Mouse (Mus musculus) urinary bladder, adult 18-20 months (tissue): Measurements from ENCODE around the gene Klhl29.
A peak's percentile ranks its signal among the peaks of the same experiment; 100 is the strongest.

ENCODE experiments used
- DNase-seq, 2 experiments: peaks; one replicate each; pipeline ENCODE4 v3.0.0; 2022; ENCODE audit warnings: low spot score in 2 of 2, mixed read lengths in 2 of 2

Gene Klhl29

DNA sequence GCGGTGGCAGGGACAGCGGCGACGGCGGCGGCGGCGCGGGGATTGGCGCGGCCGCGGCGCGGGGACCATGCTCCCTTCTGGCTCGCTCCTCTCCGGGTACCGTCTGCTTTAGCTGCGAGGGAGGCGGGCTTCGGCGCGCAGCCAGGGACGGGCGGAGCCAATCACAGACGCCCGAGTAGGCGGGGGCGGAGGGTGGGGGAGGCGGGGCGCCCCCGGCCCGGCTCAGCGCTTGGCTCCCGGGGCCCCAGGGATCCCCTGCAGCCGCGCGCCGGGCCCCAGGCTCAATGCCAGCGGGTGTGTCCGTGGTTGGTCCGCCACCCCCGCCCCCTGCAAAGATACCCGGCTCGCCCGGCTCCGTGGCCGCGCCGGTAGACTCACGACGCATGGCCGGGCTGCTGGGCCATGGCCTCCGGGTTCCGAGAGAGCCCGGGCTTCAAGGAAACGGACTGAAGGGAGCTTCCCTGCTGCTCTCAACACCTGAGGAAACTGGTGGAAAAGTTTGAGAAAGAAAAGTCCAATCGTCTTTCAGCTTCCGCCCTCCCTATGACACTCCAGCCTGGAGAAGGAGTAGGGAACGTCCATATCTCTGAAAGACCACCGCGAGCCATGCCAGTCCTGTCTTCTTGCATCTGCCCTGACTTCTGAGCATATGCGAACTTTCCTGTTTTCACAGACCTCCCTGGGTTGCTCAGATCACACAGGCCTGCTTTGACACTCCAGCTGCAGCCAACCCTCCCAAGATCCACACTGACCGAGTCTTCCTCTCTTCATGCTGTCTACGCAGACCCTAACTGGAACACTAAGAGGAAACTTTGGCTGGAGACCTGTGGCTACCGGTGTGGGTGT is at the start of gene Klhl29:
Gene Klhl29, minus strand, starts transcription at position 67 of the 846 bp plus-strand sequence.
- peak; percentile 57 to 69 for DNase-seq

DNA sequence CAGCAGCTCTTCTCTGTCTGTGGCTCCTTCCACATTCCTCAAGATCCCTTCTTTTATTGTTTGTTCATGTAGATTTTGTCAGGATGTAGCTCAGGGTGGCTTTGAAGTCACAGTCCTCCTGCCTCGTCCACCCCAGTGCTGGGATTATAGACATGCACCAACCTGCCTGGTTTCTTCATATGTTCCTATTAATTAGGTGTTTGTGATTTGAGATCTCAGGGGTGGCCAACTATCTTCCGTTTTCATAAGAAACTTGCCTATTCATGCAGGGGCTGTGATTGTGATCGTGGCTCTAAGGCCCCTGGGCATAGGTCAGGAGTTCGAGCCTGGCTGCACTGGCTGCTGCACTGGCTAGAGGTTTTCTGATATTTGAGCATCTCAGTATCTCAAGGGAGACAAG is 49.8 kb upstream of the Klhl29 start:
- no peak for DNase-seq

DNA sequence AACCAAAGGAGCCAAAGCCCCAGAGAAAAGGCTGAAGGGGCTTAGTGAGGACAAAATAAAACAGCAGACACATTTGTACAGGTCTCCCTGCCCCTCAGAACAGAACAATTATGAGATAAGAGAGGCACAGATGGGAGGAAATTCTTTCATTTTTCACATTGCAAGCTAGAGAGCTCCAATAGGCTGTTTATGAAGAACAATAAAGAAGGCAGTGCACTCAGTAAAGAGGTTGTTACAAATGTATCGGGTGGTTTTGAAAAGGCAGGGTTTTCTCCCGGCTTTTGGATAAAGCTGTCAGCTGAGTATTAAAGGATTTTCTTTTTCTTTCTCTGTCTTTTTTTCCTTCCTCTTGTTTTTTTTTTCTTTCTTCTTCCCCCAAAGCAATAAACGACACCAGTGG is 40.3 kb upstream of the Klhl29 start:
- DNase-seq = no peak

DNA sequence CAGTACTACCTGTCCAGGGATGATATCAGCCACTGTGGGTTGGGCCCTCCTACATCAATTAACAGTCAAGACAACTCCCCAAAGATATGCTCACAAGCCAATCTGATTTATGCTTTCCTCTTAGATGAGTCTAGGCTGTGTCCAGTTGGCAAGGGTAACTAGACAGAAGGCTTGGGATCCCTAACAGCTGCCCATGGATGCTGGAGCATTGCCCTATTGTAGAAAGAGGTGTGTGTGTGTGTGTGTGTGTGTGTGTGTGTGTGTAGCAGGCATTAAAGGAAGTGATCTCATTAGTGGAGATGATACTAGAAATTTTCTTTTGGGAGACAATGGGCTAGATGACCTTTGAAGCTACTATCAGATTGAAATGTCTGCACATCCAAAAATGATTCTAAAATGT is 38.5 kb upstream of the Klhl29 start:
- DNase-seq = no peak

DNA sequence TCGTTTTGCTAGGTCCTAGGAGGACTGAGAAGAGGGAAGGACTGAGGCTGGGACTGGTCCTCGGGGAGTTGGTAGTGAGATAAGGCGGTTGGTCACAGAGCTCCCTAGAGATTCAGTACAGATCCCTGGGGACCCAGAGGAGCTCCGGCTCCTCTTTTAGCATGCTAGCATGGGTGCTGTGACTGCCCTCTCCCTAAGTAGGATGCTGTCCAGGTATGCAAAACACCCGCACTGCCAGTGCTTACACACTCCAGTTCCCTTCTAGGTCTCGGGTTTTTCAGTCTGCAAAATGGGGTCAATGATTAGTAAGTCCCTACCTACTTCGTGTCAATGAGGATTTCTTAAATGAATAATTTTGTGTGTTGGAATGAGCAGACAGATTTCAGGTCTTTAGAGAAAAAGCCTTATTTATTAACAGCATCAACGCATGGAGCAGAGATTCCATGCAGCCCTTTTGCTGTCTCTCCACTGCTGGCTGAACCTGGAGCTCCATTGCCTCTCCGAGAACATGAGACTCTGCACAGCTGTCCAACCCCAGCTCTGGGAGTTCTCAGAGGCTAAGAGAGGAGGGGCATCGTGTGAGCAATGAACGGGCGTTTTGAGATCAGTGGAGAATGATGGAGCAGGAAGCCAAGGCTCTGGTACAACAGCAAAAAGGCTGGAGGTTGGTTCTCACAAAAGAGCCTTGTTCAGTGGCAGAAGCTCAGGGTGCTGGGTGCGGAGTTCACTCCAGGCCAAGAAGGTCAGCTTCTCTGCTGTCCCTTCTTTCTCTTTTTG is 36.5 kb upstream of the Klhl29 start:
- no peak for DNase-seq

DNA sequence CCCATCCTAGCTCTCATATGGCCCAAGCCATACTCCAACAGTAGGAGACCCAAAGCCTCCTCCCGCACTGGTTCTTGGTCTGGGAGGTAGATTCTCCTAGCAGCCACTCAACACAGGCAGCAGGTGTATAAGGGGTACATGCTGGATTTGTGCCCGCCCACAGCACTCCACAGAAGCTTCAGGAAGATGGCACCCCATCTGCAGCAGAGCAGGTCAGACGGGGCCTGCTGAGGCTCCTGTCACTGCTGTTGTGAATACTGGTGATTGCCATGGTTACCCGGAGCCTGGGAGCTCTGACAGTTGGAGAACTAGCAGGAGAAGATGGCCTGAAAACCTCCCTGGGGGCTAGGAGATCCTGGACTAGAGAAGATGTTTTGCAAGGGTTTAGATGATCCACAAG is 35.9 kb upstream of the Klhl29 start:
- DNase-seq = no peak

DNA sequence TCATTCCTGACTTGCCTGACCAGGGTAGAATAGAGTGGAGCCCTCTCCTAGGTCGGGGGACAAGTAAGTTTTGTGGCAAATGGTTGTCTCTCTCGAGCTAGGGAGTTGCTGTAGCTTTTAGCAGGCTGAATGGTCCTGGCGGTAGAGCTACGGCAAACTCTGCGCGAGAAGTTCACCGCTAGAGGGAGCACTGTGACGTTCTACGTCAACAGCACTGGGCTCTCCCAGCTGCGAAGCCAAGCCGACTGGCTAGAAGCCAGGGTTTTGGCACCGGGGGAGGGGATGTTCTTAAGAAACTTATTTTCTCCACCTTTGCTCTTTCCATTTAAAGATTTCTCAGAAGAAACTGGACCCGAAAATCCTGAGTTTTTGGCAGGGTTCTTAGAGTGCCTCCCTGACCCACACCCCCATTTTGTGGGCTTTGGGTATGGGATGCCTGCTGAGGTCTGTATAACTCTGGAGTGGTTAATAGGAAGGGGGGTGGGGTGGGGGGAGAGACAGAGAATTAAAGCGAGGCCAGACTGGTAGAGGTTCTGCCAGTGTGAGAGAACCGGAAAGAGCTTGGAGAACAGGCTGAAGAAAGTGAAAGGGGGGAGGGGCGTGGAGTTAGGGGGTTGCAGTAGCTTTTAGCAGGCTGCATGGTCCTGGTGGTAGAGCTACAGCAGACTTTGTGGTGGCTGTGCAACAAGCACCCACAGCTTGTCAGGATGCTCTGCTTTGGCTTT is 35.1 kb upstream of the Klhl29 start:
- DNase-seq = peak; percentile 47 to 50

DNA sequence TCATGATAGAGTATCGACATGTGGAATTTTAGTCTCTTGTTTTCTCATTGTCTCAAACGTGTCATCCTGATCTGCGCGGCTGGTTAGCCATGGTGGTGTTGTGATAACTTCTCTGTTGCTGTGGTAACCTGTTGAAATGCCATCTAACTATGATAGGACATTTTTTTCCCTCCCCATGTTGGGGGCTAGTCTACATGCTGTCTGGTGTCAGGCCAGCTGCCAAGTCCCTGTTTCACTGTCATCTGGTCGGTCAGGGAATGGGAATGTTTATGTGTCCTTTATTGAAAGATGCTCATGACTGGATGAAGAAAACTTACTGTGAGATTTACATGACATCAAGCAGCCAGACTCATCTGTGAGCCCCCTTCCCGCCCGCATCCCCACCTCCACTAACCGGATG is 31.7 kb upstream of the Klhl29 start:
- DNase-seq = no peak

DNA sequence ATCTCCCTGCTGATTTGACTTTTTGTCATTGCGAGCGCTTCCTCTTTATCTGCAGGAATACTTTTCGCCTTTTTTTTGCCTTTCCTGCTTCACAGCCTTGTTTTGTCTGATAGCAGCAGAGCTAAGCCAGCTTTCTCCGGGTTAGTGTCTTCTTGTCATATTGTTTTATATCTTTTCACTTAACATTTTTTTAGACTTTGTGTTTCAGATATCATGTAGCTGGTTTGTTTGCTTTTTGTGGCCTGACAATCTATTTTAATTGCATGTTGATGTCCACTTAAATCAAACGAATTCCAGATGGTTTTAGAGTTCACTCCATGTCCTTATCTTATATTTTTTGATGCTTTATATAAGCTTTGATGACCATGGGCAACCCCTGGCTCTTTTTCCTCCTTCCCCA is 21.9 kb upstream of the Klhl29 start:
- DNase-seq = no peak

DNA sequence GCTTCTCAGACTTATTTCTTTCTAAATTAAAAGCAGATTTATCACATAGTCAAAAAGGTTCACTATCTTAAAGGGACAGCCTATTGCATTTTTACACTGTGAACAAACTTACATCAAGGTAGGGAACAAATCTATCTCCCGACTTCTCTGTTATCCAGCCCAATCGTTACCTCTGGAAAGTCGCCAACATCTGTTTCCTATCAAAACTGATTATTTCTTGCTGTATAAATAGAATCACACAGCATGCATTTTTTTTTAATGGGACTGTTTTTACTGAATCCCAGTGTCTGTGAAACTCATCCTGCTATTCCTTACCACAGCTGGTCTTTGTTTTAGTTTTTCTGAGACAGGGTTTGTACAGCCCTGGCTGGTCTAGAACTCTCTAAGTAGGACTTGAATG is 19.7 kb upstream of the Klhl29 start:
- no peak for DNase-seq

DNA sequence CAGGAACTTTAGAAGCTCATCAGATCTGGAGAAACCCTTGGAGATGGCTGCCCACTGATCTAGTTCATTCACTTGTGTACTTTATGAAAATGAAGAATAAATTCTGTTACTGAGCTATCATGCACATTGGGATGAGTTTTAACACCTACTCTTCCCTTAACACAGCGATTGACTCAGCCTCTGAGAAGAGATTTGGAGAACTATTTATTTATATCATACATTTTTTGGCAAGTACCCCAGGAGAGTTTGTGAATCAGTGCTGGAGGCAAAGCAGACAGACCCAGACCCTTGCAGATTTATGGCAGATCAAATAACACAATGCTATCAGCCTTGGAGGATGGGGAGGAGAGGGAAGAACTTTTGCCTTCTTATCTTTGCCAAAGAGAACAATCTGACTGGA is 11.6 kb upstream of the Klhl29 start:
- DNase-seq = no peak

DNA sequence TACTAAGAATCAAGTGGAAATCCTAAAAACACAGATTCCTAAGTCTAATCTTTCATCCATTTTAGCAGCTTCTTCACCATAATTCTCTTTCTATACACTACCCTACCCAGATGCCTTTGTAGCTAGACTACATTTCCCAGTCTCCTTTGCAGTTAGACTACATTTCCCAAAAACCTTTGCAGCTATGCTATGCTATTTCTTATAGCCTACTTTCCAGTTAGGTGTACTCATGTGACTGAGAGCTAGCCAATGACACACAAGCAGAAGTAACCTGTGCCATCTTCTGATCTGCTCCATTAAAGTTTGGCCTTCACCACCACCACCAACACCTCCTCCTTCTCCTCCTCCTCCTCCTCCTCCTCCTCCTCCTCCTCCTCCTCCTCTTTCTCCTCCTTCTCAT is 11.2 kb upstream of the Klhl29 start:
- DNase-seq = no peak

DNA sequence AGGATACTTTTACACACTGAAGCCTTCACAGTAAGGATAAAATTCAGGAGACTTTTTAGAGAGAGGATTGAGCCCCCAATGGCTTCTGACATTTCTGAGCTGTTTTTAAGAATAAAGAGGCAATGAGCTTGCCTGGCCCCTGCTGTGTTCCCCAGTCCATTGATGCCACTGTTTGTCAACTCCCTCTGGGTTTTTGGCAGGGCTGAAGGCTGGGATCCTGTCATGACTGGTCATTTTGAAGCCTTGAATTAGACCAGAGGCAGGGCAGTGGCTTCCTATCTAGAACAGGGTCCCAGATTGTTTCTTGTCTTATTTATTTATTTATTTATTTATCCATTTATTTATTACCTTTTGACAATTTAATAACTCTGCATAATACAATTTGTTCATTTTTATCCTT is 6.2 kb upstream of the Klhl29 start:
- DNase-seq = no peak

DNA sequence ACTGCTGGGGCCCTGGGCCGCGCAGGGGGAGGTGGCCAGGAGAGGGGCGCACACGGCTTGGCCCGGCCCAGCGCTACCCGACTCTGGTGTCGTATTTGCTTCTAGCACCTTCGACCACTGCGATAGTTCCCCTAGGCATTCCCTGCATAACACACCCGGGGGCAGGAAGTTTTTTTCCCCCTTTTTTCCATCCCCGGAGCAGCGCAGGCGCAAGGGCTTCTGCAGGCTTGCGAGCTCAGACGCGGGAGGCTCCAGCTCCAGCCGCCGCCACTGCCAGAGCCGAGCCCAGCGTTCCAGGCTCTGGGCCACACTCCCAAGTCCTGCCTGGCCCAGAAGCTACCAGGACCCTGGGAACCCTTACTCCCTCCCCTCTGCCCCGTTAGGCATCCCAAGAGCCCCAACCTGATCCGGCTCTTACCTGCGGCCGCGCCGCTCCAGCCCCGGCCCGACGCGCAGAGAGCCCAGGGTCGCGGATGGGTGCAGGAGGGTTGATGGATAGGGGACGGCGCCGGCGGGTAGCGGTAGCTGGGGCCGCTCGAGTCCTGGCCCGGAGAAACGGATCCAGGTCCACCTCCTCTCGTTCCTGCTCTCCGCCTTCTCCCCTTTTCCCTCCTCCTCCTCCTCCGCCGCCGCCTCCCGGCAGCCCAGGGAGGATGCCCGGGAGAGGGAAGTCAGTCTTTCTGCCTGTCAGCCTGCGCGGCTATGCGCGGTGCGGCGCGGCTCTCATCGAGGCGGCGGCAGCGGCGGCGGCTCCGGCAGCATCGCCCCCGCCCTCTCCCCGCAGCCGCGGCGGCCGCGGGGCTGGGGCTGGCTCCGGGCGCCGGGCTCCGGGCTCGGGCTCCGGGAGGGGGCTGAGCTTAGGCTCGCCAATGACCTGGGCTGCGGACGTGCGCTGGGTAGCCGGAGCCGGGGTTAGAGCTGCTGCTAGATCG is 532 bp downstream of the Klhl29 start:
- DNase-seq = peak in 1 of 2 experiments; percentile 29

DNA sequence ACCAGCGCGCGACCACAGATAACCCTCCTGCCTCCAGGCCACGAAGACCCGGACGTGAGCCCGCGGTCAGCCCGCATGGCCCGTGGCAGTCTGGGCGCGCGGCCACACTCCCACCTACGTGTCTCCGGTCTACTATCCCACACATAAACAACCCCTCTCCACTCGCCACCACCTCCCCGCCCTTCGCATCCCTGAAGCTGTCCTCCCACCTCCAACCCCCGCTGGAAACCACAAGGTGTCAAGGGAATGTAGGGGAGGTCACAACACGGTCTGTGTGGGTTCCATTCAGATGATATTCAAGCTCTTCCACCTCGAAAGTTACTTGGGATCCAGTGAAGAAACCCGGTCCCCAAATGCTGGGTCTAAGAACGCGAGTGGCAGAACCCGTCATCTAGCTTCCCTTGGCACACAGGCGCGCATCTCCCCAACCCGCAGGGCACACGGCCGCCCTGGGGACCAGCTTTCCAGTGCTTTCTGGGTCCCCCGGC is 1.2 kb downstream of the Klhl29 start:
- DNase-seq = no peak

DNA sequence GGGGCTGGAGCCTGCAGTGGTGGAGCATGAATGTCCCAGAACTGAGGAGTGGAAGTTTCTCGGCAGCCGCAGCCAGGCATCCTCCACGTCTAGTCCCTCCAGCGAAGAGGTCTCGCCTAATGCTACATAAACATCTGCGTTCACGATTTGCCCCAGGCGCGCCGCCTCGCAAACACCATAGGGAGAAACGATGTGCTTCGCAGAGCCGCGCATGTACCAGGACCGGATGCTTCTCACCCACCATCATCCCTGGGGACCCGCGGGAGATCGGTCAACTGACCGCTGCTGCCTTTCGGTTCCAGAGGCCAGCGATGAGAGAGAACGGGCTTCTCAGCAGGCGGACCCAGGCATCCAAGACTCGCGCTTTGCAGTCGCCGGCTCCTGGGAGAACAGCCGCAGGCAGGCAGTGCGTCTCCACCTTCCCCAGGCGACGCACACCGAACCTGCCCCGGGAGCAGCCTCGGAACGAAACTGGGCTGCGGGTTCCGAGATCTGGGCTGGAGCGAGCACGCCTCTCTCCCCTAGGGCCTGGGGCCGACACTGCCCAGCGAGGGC is 1.8 kb downstream of the Klhl29 start:
- DNase-seq = peak in 1 of 2 experiments; percentile 38

DNA sequence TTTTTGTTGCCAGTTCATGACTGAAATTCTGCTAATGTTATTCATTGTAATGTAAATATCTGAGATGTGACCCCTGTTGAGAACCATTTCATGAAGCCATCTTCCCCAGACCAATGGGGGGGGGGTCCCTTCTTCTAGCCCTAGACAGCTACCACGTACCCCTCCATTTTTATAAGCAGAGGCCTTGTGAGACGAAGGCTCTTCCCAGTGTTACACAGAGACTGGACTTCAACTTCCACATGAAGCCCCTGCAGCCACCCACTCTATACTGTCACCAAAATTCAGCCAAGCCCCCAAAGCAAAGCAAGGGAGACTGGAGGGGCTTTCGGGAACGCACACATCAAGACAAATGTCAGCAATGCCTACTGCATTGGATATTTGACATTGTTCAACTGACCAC is 6.1 kb downstream of the Klhl29 start:
- DNase-seq = no peak

DNA sequence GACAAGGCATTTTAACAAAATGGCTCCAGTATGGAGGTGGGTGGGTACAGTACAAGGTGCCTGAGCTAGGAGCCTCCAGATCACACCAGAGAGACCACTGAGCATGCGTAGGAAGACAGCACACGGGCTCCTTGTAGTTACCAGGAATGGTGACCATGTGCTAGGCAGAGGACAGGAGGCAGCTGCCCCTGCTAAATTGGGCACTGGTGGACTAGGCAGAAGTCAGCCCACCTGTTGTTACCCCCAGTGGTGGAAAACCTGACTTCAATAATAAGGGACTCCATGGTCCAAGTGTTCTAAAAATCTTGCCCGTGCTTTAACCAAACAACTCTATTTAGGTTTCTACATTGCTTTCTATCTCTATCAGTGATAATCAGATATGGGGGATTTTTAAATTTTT is 10.6 kb downstream of the Klhl29 start:
- no peak for DNase-seq

DNA sequence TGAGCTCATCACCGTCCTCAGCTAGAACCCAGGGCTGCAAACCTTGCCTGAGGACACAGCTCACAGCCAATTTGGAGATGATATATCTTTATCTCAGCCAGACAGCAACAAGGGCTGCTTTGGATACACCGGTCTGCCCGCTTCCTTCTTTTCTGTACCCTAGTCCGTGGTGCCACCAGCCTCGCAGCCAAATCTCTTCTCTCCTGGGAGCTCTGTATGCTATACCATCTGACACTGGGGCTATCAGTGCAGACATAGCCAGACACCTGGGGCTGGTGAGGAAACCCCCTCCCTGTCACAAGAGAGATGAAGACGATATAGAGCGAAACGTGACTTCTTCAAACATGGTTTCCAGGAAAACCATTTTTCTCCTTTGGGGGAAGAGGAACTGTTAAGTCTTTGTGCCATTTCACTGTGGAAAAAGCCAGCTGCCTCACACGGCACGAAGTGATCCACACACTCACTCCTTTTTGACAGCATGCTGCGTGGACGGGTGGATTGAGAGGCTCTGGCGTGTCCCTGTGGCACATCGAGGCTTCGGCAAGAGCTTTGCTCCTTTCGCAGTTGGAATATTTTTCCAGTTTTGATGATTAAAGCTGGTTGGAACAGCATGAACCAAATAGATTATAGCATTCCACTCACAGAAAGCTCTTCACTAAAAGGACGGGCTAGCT is 11.4 kb downstream of the Klhl29 start:
- DNase-seq = no peak

DNA sequence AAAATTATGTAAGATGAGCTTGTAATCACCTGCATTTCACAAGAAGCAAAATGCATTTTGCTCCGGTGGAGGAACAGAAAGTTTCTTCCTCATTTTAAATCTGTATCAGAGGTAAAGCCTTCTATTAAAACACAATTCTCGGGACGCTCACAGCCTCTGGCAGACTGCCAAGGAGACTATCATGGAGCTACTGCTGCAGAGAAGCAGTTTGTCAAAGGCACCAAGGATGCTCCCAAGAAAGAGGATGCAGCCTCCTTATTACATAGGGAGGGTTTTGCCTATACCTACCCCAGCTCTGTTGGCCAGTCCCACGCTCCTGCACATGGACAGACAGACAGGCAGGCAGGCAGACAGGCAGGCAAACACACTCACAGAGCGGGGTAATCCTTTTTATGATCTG is 16.4 kb downstream of the Klhl29 start:
- DNase-seq = no peak
